Mouse (Mus musculus) intestine, postnatal 0 days (tissue): Measurements from ENCODE around the gene Dnlz. TPM values are rescaled to one million over a fixed set of nuclear protein-coding genes. Genes with fewer than 3 reads are reported as not detected.
A peak's percentile ranks its signal among the peaks of the same experiment; 100 is the strongest.

Source experiments
- ATAC-seq: fragments of 200-750 bp; cut with Nextera tagmentation; 2 replicates; pipeline ENCODE4 v1.8.0; 2017; ENCODE audit warnings: mild to moderate bottlenecking, moderate TSS enrichment, moderate library complexity
- H3K27ac ChIP-seq: fragments of 300-500 bp; sonication (generic); 2 replicates; pipeline ENCODE4 v1.5.1; 2014; ENCODE audit warnings: mild to moderate bottlenecking, low read depth, low read length, moderate library complexity
- H3K27me3 ChIP-seq: fragments of 300-500 bp; sonication (generic); replicated peaks from 2 replicates; pipeline ENCODE4 v1.6.1; 2014; ENCODE audit warnings: low read length, mixed read lengths; ENCODE audit not compliant: control insufficient read depth, insufficient read depth
- H3K36me3 ChIP-seq: fragments of 300-500 bp; sonication (generic); 2 replicates; pipeline ENCODE4 v1.6.1; 2014; ENCODE audit warnings: mild to moderate bottlenecking, moderate library complexity; ENCODE audit not compliant: control insufficient read depth, insufficient read depth
- H3K4me1 ChIP-seq: fragments of 300-500 bp; sonication (generic); replicated peaks from 2 replicates; pipeline ENCODE4 v1.6.1; 2014; ENCODE audit warnings: antibody characterized with exemption, low read length, mixed read lengths; ENCODE audit not compliant: control insufficient read depth, insufficient read depth
- H3K4me2 ChIP-seq: fragments of 300-500 bp; sonication (generic); replicated peaks from 2 replicates; pipeline ENCODE4 v1.6.1; 2014; ENCODE audit warnings: low read depth, mild to moderate bottlenecking, moderate library complexity
- H3K4me3 ChIP-seq: fragments of 300-500 bp; sonication (generic); 2 replicates; pipeline ENCODE4 v1.5.1; 2014; ENCODE audit warnings: low read depth, low read length
- H3K9ac ChIP-seq: fragments of 300-500 bp; sonication (generic); 2 replicates; pipeline ENCODE4 v1.6.1; 2014; ENCODE audit warnings: mild to moderate bottlenecking, low read depth, low read length
- H3K9me3 ChIP-seq: fragments of 300-500 bp; sonication (generic); 2 replicates; pipeline ENCODE4 v1.6.1; 2016; ENCODE audit warnings: mixed run types; ENCODE audit not compliant: control insufficient read depth
- CTCF ChIP-seq: sonication (generic); IDR thresholded peaks from 2 replicates; pipeline ENCODE4 v1.5.1; 2016; ENCODE audit warnings: low read depth, mild to moderate bottlenecking, control low read depth, antibody characterized with exemption, moderate library complexity
- WGBS: fragments of 180-500 bp; shearing (Covaris S2); extraction: QIAGEN DNeasy Blood & Tissue Kit; methylation state at CpG from one replicate; pipeline ENCODE4 v1.1.7; 2014; 5-methylcytosine and 5-hydroxymethylcytosine counted together
- polyA plus RNA-seq: library from polyadenylated mRNA; unstranded; fragments of >200 nt; fragmentation: Nextera tagmentation; extraction: Ambion mirVana; gene quantifications from 2 replicates; pipeline ENCODE4 v1.2.1, GENCODE M21; 2015

The Dnlz gene
- polyA plus RNA-seq, 1 experiment from 2014 or later = 17.0 TPM

DNA sequence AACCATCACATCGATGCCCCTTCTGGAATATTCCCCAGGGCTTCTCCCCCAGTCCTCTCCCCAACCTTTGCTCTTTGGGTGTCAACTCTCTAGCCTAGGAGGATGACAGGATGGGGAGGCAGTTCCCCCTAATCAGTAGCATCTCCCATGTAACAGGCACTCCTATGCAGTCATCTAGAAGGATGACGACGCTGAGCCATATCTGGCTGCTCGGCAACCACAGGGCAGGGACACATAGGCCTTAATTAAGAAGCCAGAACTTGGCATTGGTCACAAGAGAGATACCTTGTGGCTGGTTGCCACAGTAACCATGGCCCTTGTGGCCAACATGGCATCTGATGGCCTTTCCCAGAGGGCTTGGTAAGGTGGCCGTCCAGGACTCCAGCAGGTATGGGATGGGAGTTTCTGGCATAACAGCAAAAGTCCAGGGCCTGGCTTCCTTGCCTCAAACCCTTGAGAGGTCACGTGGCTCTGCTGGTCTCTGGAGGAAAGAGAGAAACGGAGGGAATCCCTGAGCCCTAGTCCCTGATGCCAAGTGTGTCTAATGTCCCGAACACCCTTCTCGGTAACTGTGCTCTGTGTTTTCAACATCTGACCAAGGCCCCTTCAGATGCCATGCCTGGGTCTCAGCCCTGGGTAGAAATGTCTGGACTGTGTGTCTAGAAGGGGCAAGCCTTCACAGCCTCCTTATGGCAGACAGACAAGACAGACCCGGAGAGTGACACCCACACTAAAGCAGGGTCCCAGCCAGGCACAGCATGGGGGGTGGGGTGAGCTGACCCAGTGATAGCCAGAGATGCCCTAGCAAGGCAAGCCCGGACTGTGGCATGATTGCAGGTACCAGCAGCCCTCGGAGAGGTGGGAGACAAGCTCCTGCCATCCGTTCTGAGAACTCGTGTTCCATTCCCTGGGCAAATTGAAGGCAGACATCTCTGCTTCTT lies 31.4 kb downstream of the Dnlz start:
- H3K4me3 ChIP-seq = no peak overlapping the region
- H3K36me3 ChIP-seq = peaks cover 23% of the 10 kb centered on the region; the same call in 1 of the 2 replicates
- H3K4me2 ChIP-seq = no peak overlapping the region
- ATAC-seq = no peak
- no peaks in the 10 kb centered on the region for H3K27me3 ChIP-seq
- no peak overlapping the region for H3K9ac ChIP-seq
- H3K9me3 ChIP-seq = no peaks in the 10 kb centered on the region
- no peak overlapping the region for H3K27ac ChIP-seq
- H3K4me1 ChIP-seq = 0 out of 2 replicates have a peak, but pooled peaks cover 2% of the 10 kb centered on the region
- 80% methylated on average over 14 of the region's 14 CpGs for WGBS
- TF ChIP-seq CTCF = no peak

DNA sequence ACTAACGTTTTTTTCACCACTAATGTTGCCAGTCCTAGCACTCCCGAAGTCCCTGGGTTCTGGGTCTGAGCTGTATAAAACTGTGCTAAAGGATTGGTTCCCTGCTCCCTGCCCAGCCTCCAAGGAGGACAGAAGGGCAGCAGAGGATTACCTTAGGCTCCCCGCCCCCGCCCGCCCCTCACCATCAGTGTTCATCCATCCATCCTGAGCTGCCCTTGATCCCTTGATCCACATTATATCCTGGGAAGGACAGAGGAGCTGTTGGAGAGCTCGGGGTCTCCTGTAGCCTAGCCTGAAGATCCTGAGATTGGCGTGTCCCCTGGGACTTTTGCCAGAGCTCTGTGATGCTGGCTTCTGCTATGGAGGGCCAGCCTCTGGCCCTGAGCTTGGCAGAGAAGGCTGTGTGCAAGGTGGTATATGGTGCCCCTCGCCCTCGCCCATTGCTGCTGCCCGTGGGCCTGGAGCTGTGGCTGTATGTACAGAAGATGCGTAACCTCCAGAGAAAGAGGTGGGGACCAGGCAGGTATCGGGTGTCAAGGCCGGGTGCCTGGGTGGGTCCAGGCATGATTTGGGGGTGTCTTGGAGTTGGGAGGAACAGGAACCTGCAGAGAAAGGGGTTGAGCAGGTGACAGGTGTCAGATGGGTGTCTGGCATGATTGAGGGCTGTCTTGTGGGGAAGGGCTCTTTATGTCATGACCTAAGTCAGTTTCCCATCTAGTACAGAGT lies 32.2 kb downstream of the Dnlz start:
- TF ChIP-seq CTCF = no peak
- Histone ChIP-seq H3K4me3 (no peak overlapping the region), H3K9me3 (no peaks in the 10 kb centered on the region), H3K36me3 (peaks cover 15% of the 10 kb centered on the region; the same call in 1 of the 2 replicates), H3K4me1 (0 out of 2 replicates have a peak, but pooled peaks cover 2% of the 10 kb centered on the region), H3K27me3 (no peaks in the 10 kb centered on the region), H3K4me2 (no peak overlapping the region), H3K27ac (no peak overlapping the region), H3K9ac (no peak overlapping the region)
- 84% methylated on average over 13 of the region's 13 CpGs for WGBS
- no peak for ATAC-seq

DNA sequence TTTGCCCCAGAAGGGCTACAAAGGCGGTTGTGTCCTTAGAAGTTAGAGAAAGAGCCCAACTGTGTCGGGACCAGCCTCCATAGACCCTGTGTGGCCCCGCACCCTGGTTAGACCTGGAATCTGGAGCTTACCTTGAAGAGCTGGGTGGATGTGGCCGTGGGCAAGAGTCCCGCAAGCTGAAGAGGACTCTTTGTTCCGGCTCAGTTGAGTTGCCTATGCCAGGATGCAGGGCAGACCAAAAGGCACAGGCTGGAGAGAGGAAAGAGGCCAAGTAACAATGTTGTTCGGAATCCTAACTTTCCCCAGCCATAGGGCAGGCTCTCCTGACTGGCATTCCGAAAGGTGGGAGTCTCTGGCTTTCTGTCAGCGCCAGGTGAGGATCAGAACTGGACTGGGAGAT lies 32.8 kb downstream of the Dnlz start:
- H3K27ac ChIP-seq = no peak overlapping the region
- H3K27me3 ChIP-seq = no peaks in the 10 kb centered on the region
- ATAC-seq = no peak
- TF ChIP-seq CTCF = no peak
- no peaks in the 10 kb centered on the region for H3K9me3 ChIP-seq
- peaks cover 9% of the 10 kb centered on the region; the same call in 1 of the 2 replicates for H3K36me3 ChIP-seq
- no peak overlapping the region for H3K4me2 ChIP-seq
- no peak overlapping the region for H3K4me3 ChIP-seq
- WGBS = 92% methylated on average over 9 of the region's 9 CpGs
- H3K4me1 ChIP-seq = 0 out of 2 replicates have a peak, but pooled peaks cover 2% of the 10 kb centered on the region
- H3K9ac ChIP-seq = no peak overlapping the region

DNA sequence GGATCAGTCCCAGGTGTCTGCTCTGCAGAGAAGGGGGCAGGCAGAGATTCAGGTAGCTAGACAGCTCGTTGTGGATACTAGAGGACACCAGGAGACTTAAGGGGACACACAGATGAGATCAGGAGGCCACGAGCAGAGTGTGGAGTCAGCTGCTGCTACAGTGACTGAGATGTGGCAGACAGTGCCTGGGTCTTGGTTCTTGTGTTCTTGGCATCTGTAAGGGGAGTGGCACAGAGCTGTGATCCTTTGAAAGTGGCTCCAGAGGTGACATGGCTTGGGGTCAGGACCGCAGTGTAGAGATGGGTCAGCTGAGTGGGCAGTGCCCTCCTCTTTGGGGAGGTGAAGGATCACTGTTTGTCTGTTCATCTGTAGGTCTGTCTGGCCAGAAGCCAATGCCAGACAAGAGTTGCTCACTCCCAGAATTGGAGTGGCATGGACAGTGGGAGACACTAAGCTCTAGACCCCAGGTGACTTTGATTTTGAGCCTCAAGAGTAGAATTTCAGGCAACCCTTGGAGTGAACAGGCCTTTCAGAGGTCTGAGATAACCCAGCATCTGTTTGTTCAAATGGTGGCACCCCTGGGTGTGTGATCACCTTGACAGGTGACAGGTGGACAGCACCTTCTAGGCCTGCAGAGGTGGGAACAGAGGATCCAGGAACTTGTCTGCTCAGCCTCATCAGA lies 33.8 kb downstream of the Dnlz start:
- no peak for TF ChIP-seq CTCF
- Histone ChIP-seq H3K36me3 (0 out of 2 replicates have a peak, but pooled peaks cover 1% of the 10 kb centered on the region), H3K9me3 (no peaks in the 10 kb centered on the region), H3K9ac (no peak overlapping the region), H3K27me3 (no peaks in the 10 kb centered on the region), H3K4me3 (no peak overlapping the region), H3K27ac (no peak overlapping the region), H3K4me1 (0 out of 2 replicates have a peak, but pooled peaks cover 2% of the 10 kb centered on the region), H3K4me2 (no peak overlapping the region)
- WGBS = 82% methylated on average over 3 of the region's 3 CpGs
- ATAC-seq = no peak

DNA sequence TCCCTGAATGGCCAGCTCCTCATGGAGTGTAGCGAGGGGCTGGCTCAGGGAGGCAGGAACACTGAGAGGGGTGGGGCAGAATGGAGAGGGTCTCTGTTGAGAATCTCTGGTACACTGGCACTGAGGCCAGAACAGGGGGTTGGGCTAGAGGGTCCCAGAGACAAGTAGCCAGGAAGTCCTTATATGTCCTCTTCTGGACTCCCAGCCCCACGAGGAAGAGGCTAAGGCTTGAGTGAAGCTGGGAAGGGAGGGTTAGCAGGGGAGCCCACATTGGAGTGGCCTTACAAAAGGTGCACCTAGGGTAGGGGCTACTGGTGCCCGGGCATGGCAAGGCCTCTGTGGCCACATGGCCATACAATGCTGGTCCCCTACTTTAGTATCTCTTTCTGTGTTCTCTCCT lies 34.5 kb downstream of the Dnlz start:
- H3K4me1 ChIP-seq = 0 out of 2 replicates have a peak, but pooled peaks cover 2% of the 10 kb centered on the region
- 69% methylated on average over 3 of the region's 3 CpGs for WGBS
- H3K9ac ChIP-seq = no peak overlapping the region
- peak overlapping the region; percentile 85; the same call in 1 of the 2 replicates for H3K4me2 ChIP-seq
- no peaks in the 10 kb centered on the region for H3K27me3 ChIP-seq
- TF ChIP-seq CTCF = no peak
- no peak overlapping the region for H3K27ac ChIP-seq
- ATAC-seq = no peak
- H3K4me3 ChIP-seq = no peak overlapping the region
- no peaks in the 10 kb centered on the region for H3K9me3 ChIP-seq
- no peaks in the 10 kb centered on the region for H3K36me3 ChIP-seq
